Mouse (Mus musculus) lung, embryonic 15.5 days (tissue): ENCODE results near the gene Cd69. TPM values are rescaled to one million over a fixed set of nuclear protein-coding genes. Genes with fewer than 3 reads are reported as not detected.

Experiments used
- ATAC-seq: fragments of 200-750 bp; cut with Nextera tagmentation; 2 replicates; pipeline ENCODE4 v1.8.0; 2017; ENCODE audit warnings: moderate number of reproducible peaks, borderline replicate concordance; ENCODE audit not compliant: low FRiP score, low TSS enrichment; ENCODE audit errors: extremely low read depth
- H3K27ac ChIP-seq: fragments of 300-500 bp; sonication (generic); 2 replicates; pipeline ENCODE4 v1.5.1; 2015; ENCODE audit warnings: moderate library complexity, mild to moderate bottlenecking, inconsistent platforms
- H3K27me3 ChIP-seq: fragments of 300-500 bp; sonication (generic); 2 replicates; pipeline ENCODE4 v1.6.1; 2015; ENCODE audit warnings: inconsistent platforms
- H3K36me3 ChIP-seq: fragments of 300-500 bp; sonication (generic); 2 replicates; pipeline ENCODE4 v1.6.1; 2015; ENCODE audit warnings: inconsistent platforms
- H3K4me1 ChIP-seq: fragments of 300-500 bp; sonication (generic); 2 replicates; pipeline ENCODE4 v1.6.1; 2015; ENCODE audit warnings: inconsistent platforms
- H3K4me2 ChIP-seq: fragments of 300-500 bp; sonication (generic); 2 replicates; pipeline ENCODE4 v1.6.1; 2015; ENCODE audit warnings: inconsistent platforms, mild to moderate bottlenecking, moderate library complexity
- H3K4me3 ChIP-seq: fragments of 300-500 bp; sonication (generic); 2 replicates; pipeline ENCODE4 v1.5.1; 2015; ENCODE audit warnings: mild to moderate bottlenecking, inconsistent platforms
- H3K9ac ChIP-seq: fragments of 300-500 bp; sonication (generic); 2 replicates; pipeline ENCODE4 v1.6.1; 2015; ENCODE audit warnings: inconsistent platforms
- H3K9me3 ChIP-seq: fragments of 300-500 bp; sonication (generic); 2 replicates; pipeline ENCODE4 v1.6.1; 2016; ENCODE audit warnings: inconsistent platforms
- WGBS: fragments of 180-500 bp; shearing (Covaris S2); methylation state at CpG from one replicate; pipeline ENCODE4 v1.1.7; 2015; 5-methylcytosine and 5-hydroxymethylcytosine counted together
- polyA plus RNA-seq: library from polyadenylated mRNA; unstranded; fragments of >200 nt; fragmentation: Nextera tagmentation; extraction: Ambion mirVana; gene quantifications from 2 replicates; pipeline ENCODE4 v1.2.1, GENCODE M21; 2015

Gene Cd69
- polyA plus RNA-seq, 1 experiment from 2014 or later, result 0.39 TPM

DNA sequence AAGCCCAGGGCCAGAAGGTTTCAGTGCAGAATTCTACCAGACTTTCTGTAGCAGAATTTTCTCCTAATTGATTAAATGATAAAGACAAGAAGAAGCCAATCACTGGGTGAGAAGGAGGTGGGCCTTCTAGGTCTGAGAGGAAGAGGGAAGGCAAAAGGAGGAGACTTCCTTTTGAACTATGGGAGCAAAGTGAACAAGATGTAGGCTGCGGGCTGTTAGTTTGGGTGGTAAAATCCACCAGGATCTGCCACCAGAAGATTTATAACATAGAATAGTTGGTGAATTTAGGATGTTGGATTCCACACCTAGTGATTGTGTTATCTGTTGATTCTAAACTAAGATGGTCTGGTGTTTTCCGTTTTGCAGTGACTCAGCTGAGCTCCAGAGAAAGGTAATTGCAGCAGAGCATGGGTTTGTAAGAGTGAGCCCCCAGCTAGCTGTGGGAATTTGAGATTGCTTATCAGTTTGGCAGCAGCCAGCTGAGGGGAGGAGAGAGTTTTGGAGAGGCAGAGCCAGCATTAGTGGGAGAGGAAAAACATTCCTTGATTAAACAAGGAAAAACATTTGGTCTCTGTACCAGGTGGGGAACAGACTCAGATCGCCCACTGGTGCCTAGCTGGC, 55.2 kb downstream of the Cd69 start:
- H3K9me3 ChIP-seq, result no peaks in the 10 kb centered on the region
- no peak overlapping the region for H3K9ac ChIP-seq
- H3K36me3 ChIP-seq, result no peaks in the 10 kb centered on the region
- H3K27ac ChIP-seq, result no peak overlapping the region
- no peak overlapping the region for H3K4me3 ChIP-seq
- H3K4me1 ChIP-seq, result peaks cover 12% of the 10 kb centered on the region; the same call in 1 of the 2 replicates
- WGBS, result 56% methylated on average over 3 of the region's 3 CpGs
- H3K4me2 ChIP-seq, result no peak overlapping the region
- no peak for ATAC-seq
- no peaks in the 10 kb centered on the region for H3K27me3 ChIP-seq

DNA sequence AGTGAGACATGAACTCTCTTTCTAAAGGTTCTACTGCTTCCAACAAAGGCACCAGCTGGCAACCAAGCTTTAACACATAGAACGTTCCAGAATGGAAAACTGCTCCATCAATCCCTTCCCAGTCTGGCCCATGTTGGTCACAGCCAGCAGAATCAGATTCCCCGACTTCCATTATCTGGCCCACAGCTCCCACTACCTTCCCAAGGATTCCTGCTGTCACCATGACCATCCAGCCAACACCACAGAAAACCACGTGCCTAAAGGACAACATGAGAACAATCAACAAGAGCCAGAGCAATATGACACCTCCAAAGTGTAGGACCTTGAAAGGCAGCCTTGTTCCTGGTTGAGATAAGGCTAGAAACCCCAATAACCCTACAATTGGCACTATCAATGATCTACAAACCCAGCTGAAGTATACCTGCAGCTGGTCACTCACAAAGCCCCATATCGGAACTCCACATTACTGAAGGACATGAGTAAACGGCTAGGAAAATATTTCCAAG, 57.0 kb downstream of the Cd69 start:
- H3K4me3 ChIP-seq, result no peak overlapping the region
- H3K9ac ChIP-seq, result no peak overlapping the region
- H3K27me3 ChIP-seq, result no peaks in the 10 kb centered on the region
- 62% methylated on average over 5 of the region's 5 CpGs for WGBS
- peaks cover 17% of the 10 kb centered on the region; the same call in 1 of the 2 replicates for H3K4me1 ChIP-seq
- H3K36me3 ChIP-seq, result no peaks in the 10 kb centered on the region
- no peak overlapping the region for H3K27ac ChIP-seq
- H3K4me2 ChIP-seq, result no peak overlapping the region
- no peaks in the 10 kb centered on the region for H3K9me3 ChIP-seq
- no peak for ATAC-seq

Other genes starting within 250 kb of the Cd69 start
- gene Klrb1f, start 229.5 kb downstream of the Cd69 start, polyA plus RNA-seq, result 0.51 TPM in 1 of 2 replicates, not detected in the other
- gene Clec2e, start 174.5 kb downstream of the Cd69 start, polyA plus RNA-seq, result not detected in 2 replicates
- 1.2 and 1.5 TPM in 2 replicates for gene Clec2d, start 94.8 kb downstream of the Cd69 start, polyA plus RNA-seq
- not detected in 2 replicates for gene 4922502D21Rik, start 56.4 kb upstream of the Cd69 start, polyA plus RNA-seq
- gene Clec12a, start 67.3 kb upstream of the Cd69 start, polyA plus RNA-seq, result 3.0 and 3.5 TPM in 2 replicates
- gene Clec12b, start 110.4 kb upstream of the Cd69 start, polyA plus RNA-seq, result 0.47 TPM in 1 of 2 replicates, not detected in the other
- 2.6 and 4.6 TPM in 2 replicates for gene Clec1b, start 121.9 kb upstream of the Cd69 start, polyA plus RNA-seq
- gene Clec9a, start 133.4 kb upstream of the Cd69 start, polyA plus RNA-seq, result 0.95 and 1.0 TPM in 2 replicates
- 25.0 and 27.8 TPM in 2 replicates for gene Clec1a, start 176.6 kb upstream of the Cd69 start, polyA plus RNA-seq
- 0.15 TPM in 1 of 2 replicates, not detected in the other for gene Olr1, start 231.7 kb upstream of the Cd69 start, polyA plus RNA-seq
- gene Tmem52b, start 237.1 kb upstream of the Cd69 start, polyA plus RNA-seq, result 0.19 and 0.27 TPM in 2 replicates